Mouse (Mus musculus): ENCODE measurements at regions not wholly inside any gene's neighbourhood (a gene's known extent, or its start where the extent isn't known, plus 50 kb on each side); places are given as distances from the start of the nearest gene placed in this dataset.

DNA sequence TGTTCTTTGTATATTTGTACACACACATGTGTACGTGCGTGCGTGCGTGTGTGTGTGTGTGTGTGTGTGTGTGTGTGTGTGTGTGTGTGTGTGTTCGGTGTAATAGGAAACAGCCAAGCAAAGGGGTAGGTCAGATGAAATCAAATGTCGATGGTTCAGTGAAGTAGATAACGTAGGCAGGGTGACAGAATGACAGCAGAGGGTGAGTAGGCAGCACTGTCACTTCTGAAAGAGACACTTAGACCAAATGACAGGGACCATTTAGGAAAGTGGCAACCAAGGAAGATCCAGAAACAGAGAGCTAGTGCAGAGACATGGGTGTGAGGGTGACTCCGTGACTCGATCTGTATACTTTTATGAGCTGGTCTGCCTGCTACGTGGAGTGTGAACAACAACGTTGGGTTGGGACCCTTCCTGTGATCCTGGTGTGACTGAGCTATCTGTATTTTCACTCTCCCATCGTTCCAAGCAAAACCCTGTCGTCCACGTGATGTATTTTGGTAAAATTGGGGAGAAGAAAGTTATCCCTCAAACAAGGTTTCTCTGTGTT, 266.5 kb upstream of the 9630041A04Rik start:
- Histone ChIP-seq H3K4me2 (ENCODE audit: low read depth, low read length) (no peak overlapping the region), H3K9ac (ENCODE audit: low read depth, low read length) (no peak overlapping the region), H3K27me3 (replicated peaks; ENCODE audit: control insufficient read depth, insufficient read depth, low read length) (no peaks in the 10 kb centered on the region), H3K36me3 (ENCODE audit: control insufficient read depth, insufficient read depth, low read length) (no peaks in the 10 kb centered on the region), H3K9me3 (ENCODE audit: control insufficient read depth, low read length) (no peaks in the 10 kb centered on the region), H3K4me1 (ENCODE audit: control insufficient read depth, insufficient read depth, low read length) (no peaks in the 10 kb centered on the region), H3K27ac (ENCODE audit: low read length) (no peak overlapping the region), H3K4me3 (ENCODE audit: low read length) (no peak overlapping the region)
- ATAC-seq: no peak
- WGBS: 84% methylated on average over 14 of the region's 14 CpGs

DNA sequence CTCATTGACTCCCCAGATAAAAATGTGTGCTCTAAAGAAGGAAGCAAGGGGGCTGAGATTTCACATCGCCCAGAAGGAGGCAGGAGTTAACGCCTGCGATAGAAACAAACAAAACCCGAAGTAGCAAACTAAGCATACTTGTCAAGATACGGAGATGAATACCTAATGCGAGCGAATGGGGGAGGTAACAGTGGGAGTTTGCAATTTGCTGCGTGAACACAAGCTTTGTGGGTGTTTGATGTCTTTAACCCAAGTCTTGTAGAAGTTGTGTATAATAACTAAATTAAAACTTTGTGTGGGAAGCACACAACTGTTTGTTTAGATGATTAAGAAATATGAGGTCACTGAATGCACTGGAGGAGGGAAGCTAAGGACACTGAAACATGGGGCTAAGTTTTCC, 269.0 kb upstream of the 9630041A04Rik start:
- Histone ChIP-seq H3K36me3 (ENCODE audit: control insufficient read depth, insufficient read depth, low read length) (no peaks in the 10 kb centered on the region), H3K9ac (ENCODE audit: low read depth, low read length) (no peak overlapping the region), H3K4me1 (ENCODE audit: control insufficient read depth, insufficient read depth, low read length) (no peaks in the 10 kb centered on the region), H3K27me3 (replicated peaks; ENCODE audit: control insufficient read depth, insufficient read depth, low read length) (no peaks in the 10 kb centered on the region), H3K9me3 (ENCODE audit: control insufficient read depth, low read length) (no peaks in the 10 kb centered on the region), H3K27ac (ENCODE audit: low read length) (no peak overlapping the region), H3K4me3 (ENCODE audit: low read length) (no peak overlapping the region), H3K4me2 (ENCODE audit: low read depth, low read length) (no peak overlapping the region)
- 75% methylated on average over 8 of the region's 8 CpGs for WGBS
- ATAC-seq: no peak

DNA sequence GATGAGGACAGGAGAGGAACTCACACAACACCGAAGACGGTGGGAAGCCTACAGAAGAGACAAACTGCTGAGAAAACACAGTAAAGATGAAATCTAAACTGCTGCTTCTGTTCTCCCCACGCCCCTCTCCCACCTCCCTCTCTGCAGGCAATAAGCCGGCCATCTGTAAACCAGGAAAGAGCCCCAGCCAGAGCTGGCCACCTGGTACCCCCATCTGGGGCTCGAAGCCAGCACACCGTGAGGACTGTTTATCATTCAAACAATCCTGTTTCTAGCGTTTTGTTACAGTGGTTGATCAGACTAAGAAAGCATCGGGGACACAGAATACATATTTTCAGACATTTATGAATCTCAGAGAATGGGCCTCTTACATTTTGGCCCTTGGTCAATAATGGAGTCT, 270.0 kb upstream of the 9630041A04Rik start:
- Histone ChIP-seq H3K27me3 (replicated peaks; ENCODE audit: control insufficient read depth, insufficient read depth, low read length) (no peaks in the 10 kb centered on the region), H3K4me3 (ENCODE audit: low read length) (no peak overlapping the region), H3K9me3 (ENCODE audit: control insufficient read depth, low read length) (no peaks in the 10 kb centered on the region), H3K27ac (ENCODE audit: low read length) (no peak overlapping the region), H3K9ac (ENCODE audit: low read depth, low read length) (no peak overlapping the region), H3K36me3 (ENCODE audit: control insufficient read depth, insufficient read depth, low read length) (no peaks in the 10 kb centered on the region), H3K4me2 (ENCODE audit: low read depth, low read length) (no peak overlapping the region), H3K4me1 (ENCODE audit: control insufficient read depth, insufficient read depth, low read length) (no peaks in the 10 kb centered on the region)
- ATAC-seq: no peak
- 53% methylated on average over 8 of the region's 8 CpGs for WGBS

DNA sequence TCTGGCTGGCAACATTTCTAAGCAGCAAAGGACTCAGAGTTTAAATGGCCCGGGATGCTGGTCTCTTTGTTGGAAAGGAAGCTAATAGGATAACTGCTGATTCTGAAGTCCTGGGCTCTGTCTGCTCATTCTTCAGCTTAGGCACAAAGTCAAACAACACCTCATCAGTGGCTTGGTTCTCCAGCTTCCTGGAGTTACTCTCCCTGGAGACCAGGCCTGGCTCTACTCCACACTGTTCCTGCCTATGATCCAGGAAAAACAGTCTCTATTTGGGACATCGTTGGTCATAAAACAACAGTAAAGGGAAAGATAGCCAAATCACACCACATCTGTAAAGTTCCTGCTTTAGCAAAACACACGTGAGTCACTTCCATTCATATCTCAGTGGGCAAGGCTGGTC, 271.3 kb upstream of the 9630041A04Rik start:
- Histone ChIP-seq H3K27me3 (replicated peaks; ENCODE audit: control insufficient read depth, insufficient read depth, low read length) (no peaks in the 10 kb centered on the region), H3K36me3 (ENCODE audit: control insufficient read depth, insufficient read depth, low read length) (no peaks in the 10 kb centered on the region), H3K27ac (ENCODE audit: low read length) (no peak overlapping the region), H3K9me3 (ENCODE audit: control insufficient read depth, low read length) (no peaks in the 10 kb centered on the region), H3K4me2 (ENCODE audit: low read depth, low read length) (no peak overlapping the region), H3K9ac (ENCODE audit: low read depth, low read length) (no peak overlapping the region), H3K4me3 (ENCODE audit: low read length) (no peak overlapping the region), H3K4me1 (ENCODE audit: control insufficient read depth, insufficient read depth, low read length) (no peaks in the 10 kb centered on the region)
- no peak for ATAC-seq
- WGBS: 70% methylated on average over 3 of the region's 3 CpGs

DNA sequence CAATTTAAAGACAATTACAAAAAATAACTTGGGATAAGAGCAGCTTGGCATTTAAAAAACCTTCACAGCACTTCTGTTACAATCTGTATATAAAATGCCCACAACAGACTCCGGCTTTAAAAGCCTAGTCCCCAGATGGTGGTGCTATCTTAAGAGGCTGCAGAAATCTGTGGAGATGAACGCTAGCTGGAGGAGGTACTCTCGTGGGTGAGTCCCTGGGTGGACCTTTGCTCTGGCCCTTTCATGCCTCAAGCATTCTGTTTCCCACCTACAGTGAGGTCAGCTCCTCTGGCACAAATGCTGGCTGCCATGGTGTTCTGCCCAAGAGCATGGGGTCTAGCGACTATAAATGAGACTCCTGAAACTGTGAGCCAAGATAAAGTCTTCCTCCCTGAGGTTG, 280.6 kb upstream of the 9630041A04Rik start:
- no peaks in the 10 kb centered on the region for H3K4me1 ChIP-seq (ENCODE audit: control insufficient read depth, insufficient read depth, low read length)
- H3K4me3 ChIP-seq (ENCODE audit: low read length): no peak overlapping the region
- peaks cover 4% of the 10 kb centered on the region; the same call in 1 of the 2 replicates for H3K9me3 ChIP-seq (ENCODE audit: control insufficient read depth, low read length)
- no peak overlapping the region for H3K4me2 ChIP-seq (ENCODE audit: low read depth, low read length)
- no peak overlapping the region for H3K9ac ChIP-seq (ENCODE audit: low read depth, low read length)
- no peak overlapping the region for H3K27ac ChIP-seq (ENCODE audit: low read length)
- WGBS: 95% methylated on average over 4 of the region's 4 CpGs
- no peaks in the 10 kb centered on the region for H3K27me3 ChIP-seq (replicated peaks; ENCODE audit: control insufficient read depth, insufficient read depth, low read length)
- ATAC-seq: no peak
- H3K36me3 ChIP-seq (ENCODE audit: control insufficient read depth, insufficient read depth, low read length): no peaks in the 10 kb centered on the region

DNA sequence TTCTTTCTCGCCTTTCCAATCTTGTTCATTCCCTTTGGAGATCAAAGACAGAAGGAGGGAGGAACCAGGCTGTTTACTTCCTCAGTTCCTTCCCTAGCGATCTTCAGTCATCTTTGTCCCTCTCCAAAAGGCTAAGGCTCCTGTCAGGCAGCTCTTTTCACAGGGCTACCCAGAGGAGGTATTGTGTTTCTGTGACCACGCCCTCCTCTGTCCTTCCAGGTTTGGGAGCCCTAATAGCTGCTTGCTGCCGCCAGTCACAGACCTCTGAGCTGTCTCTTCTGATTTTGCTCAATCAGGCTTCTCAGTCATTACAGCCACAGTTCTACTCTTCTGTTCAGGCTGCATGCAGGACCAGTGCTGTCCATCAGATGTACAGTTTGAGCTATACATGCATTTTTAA, 290.9 kb upstream of the 9630041A04Rik start:
- H3K4me2 ChIP-seq (ENCODE audit: low read depth, low read length): no peak overlapping the region
- H3K36me3 ChIP-seq (ENCODE audit: control insufficient read depth, insufficient read depth, low read length): no peaks in the 10 kb centered on the region
- H3K4me1 ChIP-seq (ENCODE audit: control insufficient read depth, insufficient read depth, low read length): no peaks in the 10 kb centered on the region
- H3K9me3 ChIP-seq (ENCODE audit: control insufficient read depth, low read length): no peaks in the 10 kb centered on the region
- WGBS: 27% methylated on average over 4 of the region's 4 CpGs
- no peaks in the 10 kb centered on the region for H3K27me3 ChIP-seq (replicated peaks; ENCODE audit: control insufficient read depth, insufficient read depth, low read length)
- no peak overlapping the region for H3K9ac ChIP-seq (ENCODE audit: low read depth, low read length)
- no peak overlapping the region for H3K4me3 ChIP-seq (ENCODE audit: low read length)
- no peak overlapping the region for H3K27ac ChIP-seq (ENCODE audit: low read length)
- ATAC-seq: no peak

DNA sequence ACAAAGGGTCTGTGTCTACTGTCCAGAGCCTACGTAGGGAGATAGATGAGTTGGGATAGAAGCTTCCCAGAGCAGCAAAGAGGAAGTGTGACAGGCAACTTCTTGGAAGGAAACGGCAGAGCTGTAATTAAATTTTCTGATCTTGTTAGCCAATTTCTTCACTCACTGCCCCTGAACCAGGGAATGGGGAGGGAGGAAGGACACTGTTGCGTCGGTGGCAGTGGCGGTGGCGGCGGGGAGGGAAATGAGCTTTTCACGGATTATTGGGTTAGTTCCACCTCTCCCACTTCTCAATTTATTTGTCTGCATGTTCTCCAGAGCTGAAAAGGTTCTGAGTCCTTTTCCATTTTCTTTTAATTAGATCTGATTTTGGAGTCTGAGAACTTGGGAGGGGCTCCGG, 298.4 kb upstream of the 9630041A04Rik start:
- H3K4me3 ChIP-seq (ENCODE audit: low read length): no peak overlapping the region
- no peak overlapping the region for H3K27ac ChIP-seq (ENCODE audit: low read length)
- ATAC-seq: no peak
- no peak overlapping the region for H3K9ac ChIP-seq (ENCODE audit: low read depth, low read length)
- no peaks in the 10 kb centered on the region for H3K4me1 ChIP-seq (ENCODE audit: control insufficient read depth, insufficient read depth, low read length)
- no peaks in the 10 kb centered on the region for H3K9me3 ChIP-seq (ENCODE audit: control insufficient read depth, low read length)
- no peaks in the 10 kb centered on the region for H3K27me3 ChIP-seq (replicated peaks; ENCODE audit: control insufficient read depth, insufficient read depth, low read length)
- no peak overlapping the region for H3K4me2 ChIP-seq (ENCODE audit: low read depth, low read length)
- H3K36me3 ChIP-seq (ENCODE audit: control insufficient read depth, insufficient read depth, low read length): no peaks in the 10 kb centered on the region
- WGBS: 72% methylated on average over 9 of the region's 9 CpGs

DNA sequence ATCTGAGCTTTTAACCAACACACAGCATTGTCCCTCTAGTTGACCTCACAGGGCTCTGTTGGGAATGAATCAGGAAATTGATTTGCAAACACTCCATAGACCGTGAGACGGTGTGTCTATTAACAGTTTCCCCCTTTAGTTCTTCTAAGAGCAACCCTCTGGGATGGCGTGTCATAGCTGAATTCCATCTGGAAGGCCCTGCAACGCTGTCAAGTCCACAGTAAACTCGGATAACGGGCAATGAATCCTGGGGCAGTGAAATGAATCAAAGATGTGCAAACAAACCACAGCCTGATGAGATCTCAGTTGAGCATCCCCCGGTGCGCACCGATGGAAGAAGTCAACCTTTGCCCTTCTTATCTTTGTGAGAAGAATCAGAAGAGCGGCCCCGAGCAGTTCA, 302.3 kb upstream of the 9630041A04Rik start:
- ATAC-seq: no peak
- H3K4me1 ChIP-seq (ENCODE audit: control insufficient read depth, insufficient read depth, low read length): no peaks in the 10 kb centered on the region
- no peaks in the 10 kb centered on the region for H3K27me3 ChIP-seq (replicated peaks; ENCODE audit: control insufficient read depth, insufficient read depth, low read length)
- no peak overlapping the region for H3K4me3 ChIP-seq (ENCODE audit: low read length)
- H3K36me3 ChIP-seq (ENCODE audit: control insufficient read depth, insufficient read depth, low read length): no peaks in the 10 kb centered on the region
- no peak overlapping the region for H3K27ac ChIP-seq (ENCODE audit: low read length)
- no peaks in the 10 kb centered on the region for H3K9me3 ChIP-seq (ENCODE audit: control insufficient read depth, low read length)
- no peak overlapping the region for H3K4me2 ChIP-seq (ENCODE audit: low read depth, low read length)
- 53% methylated on average over 11 of the region's 11 CpGs for WGBS
- no peak overlapping the region for H3K9ac ChIP-seq (ENCODE audit: low read depth, low read length)

DNA sequence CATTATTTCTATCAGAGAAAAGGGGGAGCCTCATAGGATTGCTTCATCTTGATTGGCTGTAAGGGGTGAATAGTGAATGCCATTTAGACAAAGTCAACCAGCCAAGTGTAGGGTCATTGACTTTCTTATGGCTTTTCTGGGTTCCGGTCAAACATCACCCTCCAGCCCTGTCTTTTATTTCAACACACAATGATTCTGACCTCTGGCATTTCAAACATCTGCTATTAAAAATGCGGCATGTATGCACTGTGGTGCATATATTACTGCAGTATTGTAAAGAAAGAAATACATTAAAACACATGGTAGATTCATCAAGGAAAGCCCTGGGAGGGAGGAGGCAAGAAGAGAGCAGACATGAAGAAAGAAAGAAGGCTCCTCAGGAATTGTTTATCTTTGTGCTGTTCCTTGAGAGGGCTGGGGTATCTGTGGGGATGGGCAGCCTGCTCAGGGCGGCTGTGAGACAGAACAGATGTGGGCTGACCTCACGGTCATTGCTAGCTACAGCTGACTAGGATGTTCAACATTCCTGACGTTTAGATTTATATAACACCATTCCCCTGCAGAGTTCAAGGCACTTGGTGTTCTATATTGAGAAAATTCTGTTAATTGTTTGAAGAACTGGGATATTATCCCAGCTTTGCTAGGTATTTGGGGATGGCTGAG, 303.5 kb upstream of the Ppp2r3a start:
- Histone ChIP-seq H3K9me3 (ENCODE audit: control insufficient read depth, low read length) (no peaks in the 10 kb centered on the region), H3K4me1 (ENCODE audit: control insufficient read depth, insufficient read depth, low read length) (no peaks in the 10 kb centered on the region), H3K27ac (ENCODE audit: low read length) (no peak overlapping the region), H3K27me3 (replicated peaks; ENCODE audit: control insufficient read depth, insufficient read depth, low read length) (no peaks in the 10 kb centered on the region), H3K4me3 (ENCODE audit: low read length) (no peak overlapping the region), H3K4me2 (ENCODE audit: low read depth, low read length) (no peak overlapping the region), H3K9ac (ENCODE audit: low read depth, low read length) (no peak overlapping the region), H3K36me3 (ENCODE audit: control insufficient read depth, insufficient read depth, low read length) (no peaks in the 10 kb centered on the region)
- 15% methylated on average over 5 of the region's 5 CpGs for WGBS
- ATAC-seq: peak; percentile 74

DNA sequence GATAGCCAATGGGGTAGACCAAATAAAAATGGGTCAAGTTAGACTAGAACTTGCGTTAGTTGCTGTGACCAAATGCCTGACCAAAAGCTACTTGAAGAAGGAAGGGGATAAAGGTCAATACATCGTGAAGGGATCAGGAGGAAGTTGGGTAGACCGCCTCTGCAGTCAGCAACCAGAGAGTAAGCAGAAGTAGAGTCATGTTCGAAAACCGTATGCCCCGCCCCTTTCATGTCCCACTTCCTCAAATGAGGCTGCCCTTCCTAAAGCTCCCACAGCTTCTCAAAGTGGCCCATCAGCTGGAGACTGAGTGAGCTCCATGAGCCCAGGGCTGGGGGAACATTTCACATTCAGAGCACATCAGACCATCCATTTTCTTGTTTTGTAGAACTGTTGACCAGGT, 301.2 kb upstream of the Ppp2r3a start:
- ATAC-seq: no peak
- H3K27ac ChIP-seq (ENCODE audit: low read length): no peak overlapping the region
- H3K9me3 ChIP-seq (ENCODE audit: control insufficient read depth, low read length): no peaks in the 10 kb centered on the region
- 92% methylated on average over 6 of the region's 6 CpGs for WGBS
- H3K9ac ChIP-seq (ENCODE audit: low read depth, low read length): no peak overlapping the region
- no peaks in the 10 kb centered on the region for H3K27me3 ChIP-seq (replicated peaks; ENCODE audit: control insufficient read depth, insufficient read depth, low read length)
- no peaks in the 10 kb centered on the region for H3K4me1 ChIP-seq (ENCODE audit: control insufficient read depth, insufficient read depth, low read length)
- no peaks in the 10 kb centered on the region for H3K36me3 ChIP-seq (ENCODE audit: control insufficient read depth, insufficient read depth, low read length)
- no peak overlapping the region for H3K4me2 ChIP-seq (ENCODE audit: low read depth, low read length)
- H3K4me3 ChIP-seq (ENCODE audit: low read length): no peak overlapping the region

Measured in intestine, embryonic 16.5 days (tissue).